Mouse (Mus musculus) Patski (cell line): Measurements from ENCODE around the gene Adamts12. TPM values are rescaled to one million over a fixed set of nuclear protein-coding genes. Genes with fewer than 3 reads are reported as not detected.

Experiments used
- ATAC-seq: fragments of 100-300 bp; one replicate; pipeline ENCODE4 v1.8.0; 2021
- CTCF ChIA-PET: fragments of 350-600 bp; sonication (Branson Sonifier 250); formaldehyde crosslinking; loops from one replicate; lab custom pipeline; 2022; ENCODE audit warnings: inconsistent platforms; lab: Charles Lee
- POLR2A ChIA-PET: fragments of 350-600 bp; sonication (Branson Sonifier 250); formaldehyde crosslinking; loops from one replicate; lab custom pipeline; 2022; ENCODE audit warnings: antibody characterized with exemption, inconsistent platforms; lab: Charles Lee
- DNase-seq: peaks from one replicate; pipeline ENCODE4 v3.0.0-alpha.2; 2011; ENCODE audit warnings: low read depth, low spot score
- H3K27me3 ChIP-seq: fragments of 371-371 bp; one replicate; pipeline ENCODE4 v1.5.1; 2021
- CTCF ChIP-seq: fragments of 100-300 bp; IDR thresholded peaks from one replicate; pipeline ENCODE4 v1.5.1; 2021
- in situ Hi-C: fragments of 300-500 bp; cut with MboI; formaldehyde crosslinking; loops from 3 replicates; pipeline ENCODE4 v1.11.1; 2018; ENCODE audit warnings: low pct_unique_long_range_greater_than_20kb, mixed read lengths
- polyA plus RNA-seq: library from polyadenylated mRNA; unstranded; gene quantifications from one replicate; pipeline ENCODE4 v1.2.3, GENCODE M21; 2021

The Adamts12 gene
- polyA plus RNA-seq, 1 experiment from 2014 or later: 0.36 TPM

DNA sequence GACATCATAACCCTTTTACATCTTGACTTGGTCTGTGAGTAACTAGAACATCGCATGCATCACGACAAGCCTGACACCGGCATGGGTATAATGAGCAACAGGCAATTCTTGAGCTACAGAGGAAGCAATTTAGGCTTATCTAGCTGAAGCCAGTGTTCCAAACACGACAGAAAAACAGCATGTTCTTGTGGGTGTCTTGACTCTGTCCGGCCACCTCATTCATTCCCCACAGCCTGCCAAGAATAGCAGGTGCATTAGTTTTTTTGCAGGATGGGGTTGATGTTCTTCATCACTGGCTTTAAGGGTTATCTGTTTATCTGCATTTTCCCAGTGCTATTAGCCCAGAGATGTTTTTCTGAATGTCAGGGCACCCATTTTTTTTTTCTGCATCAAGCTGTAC, 42.8 kb downstream of the Adamts12 start:
- no peak for TF ChIP-seq CTCF
- ChIA-PET POLR2A (no interaction called here), CTCF (no interaction called here)
- ATAC-seq (no peak), DNase-seq (no peak)
- peaks cover 8% of the 10 kb centered on the region for H3K27me3 ChIP-seq
- in situ Hi-C loops: no loop called here

GRCm38 (mm10) chr15:11114631-11115197, 50.1 kb downstream of the Adamts12 start:
- DNase-seq: no peak
- H3K27me3 ChIP-seq: peaks cover 5% of the 10 kb centered on the region
- ChIA-PET POLR2A (no interaction called here), CTCF (no interaction called here)
- TF ChIP-seq CTCF: no peak
- ATAC-seq: no peak
- in situ Hi-C loops: no loop called here

- in situ Hi-C loops: no loop called here
- DNase-seq (no peak), ATAC-seq (no peak)
- TF ChIP-seq CTCF: no peak
- POLR2A ChIA-PET: no interaction called here
- CTCF ChIA-PET: interaction anchor here (1.2 kb wide), 1 partner anchor 11 kb away, joined by 4 read pairs; no protein-coding TSS in a partner anchor
- peaks cover 2% of the 10 kb centered on the region for H3K27me3 ChIP-seq
These were observed 51.7 kb downstream of the Adamts12 start for GRCm38 (mm10) chr15:11116303-11116702.

DNA sequence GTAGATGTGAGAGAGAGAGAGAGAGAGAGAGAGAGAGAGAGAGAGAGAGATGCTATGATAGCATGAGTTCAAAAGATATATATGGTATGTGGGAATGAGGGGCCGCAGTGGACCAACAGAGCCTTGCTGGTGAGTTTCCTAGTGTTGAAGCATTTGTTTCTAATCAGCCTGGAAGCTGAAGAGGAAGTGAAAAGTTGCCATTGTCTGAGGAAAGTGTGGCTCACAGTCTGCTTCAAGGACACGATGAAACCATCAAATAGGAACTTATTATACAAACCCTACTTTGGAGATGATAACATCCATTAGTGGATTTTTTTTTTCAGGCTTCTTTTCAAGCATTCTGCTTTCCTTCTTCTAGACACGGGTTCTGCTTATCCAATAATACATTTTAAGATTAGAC, 52.3 kb downstream of the Adamts12 start:
- DNase-seq (no peak), ATAC-seq (no peak)
- no peak for TF ChIP-seq CTCF
- H3K27me3 ChIP-seq: no peaks in the 10 kb centered on the region
- ChIA-PET POLR2A (no interaction called here), CTCF (interaction anchor here (1.2 kb wide), 1 partner anchor 11 kb away, joined by 4 read pairs; no protein-coding TSS in a partner anchor)
- in situ Hi-C loops: no loop called here

- POLR2A ChIA-PET: no interaction called here
- TF ChIP-seq CTCF: no peak
- in situ Hi-C loops: no loop called here
- H3K27me3 ChIP-seq: peaks cover 3% of the 10 kb centered on the region
- peak; percentile 31 for ATAC-seq
- DNase-seq: peak; percentile 12
- CTCF ChIA-PET: no interaction called here
These were observed 53.8 kb downstream of the Adamts12 start for GRCm38 (mm10) chr15:11118371-11118770.

- ChIA-PET CTCF (no interaction called here), POLR2A (no interaction called here)
- TF ChIP-seq CTCF: no peak
- peaks cover 12% of the 10 kb centered on the region for H3K27me3 ChIP-seq
- ATAC-seq: no peak
- DNase-seq: no peak
- in situ Hi-C loops: no loop called here
These were observed 57.1 kb downstream of the Adamts12 start for GRCm38 (mm10) chr15:11121721-11122120.

DNA sequence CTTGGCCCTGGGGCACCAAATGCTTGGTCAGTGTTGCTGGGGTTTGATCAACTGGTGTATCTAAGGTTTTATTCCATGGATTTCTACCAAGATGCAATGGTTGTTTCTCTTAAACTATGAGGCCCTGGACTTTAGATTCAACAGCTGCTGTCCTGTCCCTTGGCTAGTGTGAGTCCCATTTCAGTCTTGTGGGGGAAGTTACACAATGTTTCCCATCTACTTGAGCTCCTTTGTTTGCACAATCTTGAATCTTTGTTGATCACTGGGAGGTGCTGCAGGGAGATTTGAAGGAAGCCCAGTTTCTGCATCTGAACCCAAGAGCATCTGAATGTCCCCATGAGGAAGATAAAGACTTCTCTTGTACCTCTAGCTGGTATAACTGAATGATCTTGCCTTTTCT, 60.8 kb downstream of the Adamts12 start:
- ChIA-PET CTCF (interaction anchor here (0.6 kb wide), 1 partner anchor 713 kb away, joined by 4 read pairs; no protein-coding TSS in a partner anchor), POLR2A (no interaction called here)
- DNase-seq: no peak
- in situ Hi-C loops: no loop called here
- no peak for ATAC-seq
- no peak for TF ChIP-seq CTCF
- H3K27me3 ChIP-seq: peaks cover 12% of the 10 kb centered on the region

GRCm38 (mm10) chr15:11128457-11128856, 63.9 kb downstream of the Adamts12 start:
- peaks cover 18% of the 10 kb centered on the region for H3K27me3 ChIP-seq
- ATAC-seq (no peak), DNase-seq (no peak)
- TF ChIP-seq CTCF: no peak
- ChIA-PET CTCF (no interaction called here), POLR2A (no interaction called here)
- in situ Hi-C loops: no loop called here

- POLR2A ChIA-PET: no interaction called here
- DNase-seq: no peak
- in situ Hi-C loops: no loop called here
- TF ChIP-seq CTCF: no peak
- peaks cover 19% of the 10 kb centered on the region for H3K27me3 ChIP-seq
- ATAC-seq: no peak
- CTCF ChIA-PET: no interaction called here
These were observed 68.3 kb downstream of the Adamts12 start for GRCm38 (mm10) chr15:11132586-11133558.

GRCm38 (mm10) chr15:11145581-11145980, 81.0 kb downstream of the Adamts12 start:
- ChIA-PET CTCF (interaction anchor here (1.1 kb wide), 1 partner anchor 9 kb away, joined by 5 read pairs; no protein-coding TSS in a partner anchor), POLR2A (no interaction called here)
- no peak for TF ChIP-seq CTCF
- DNase-seq (no peak), ATAC-seq (no peak)
- H3K27me3 ChIP-seq: no peaks in the 10 kb centered on the region
- in situ Hi-C loops: no loop called here

DNA sequence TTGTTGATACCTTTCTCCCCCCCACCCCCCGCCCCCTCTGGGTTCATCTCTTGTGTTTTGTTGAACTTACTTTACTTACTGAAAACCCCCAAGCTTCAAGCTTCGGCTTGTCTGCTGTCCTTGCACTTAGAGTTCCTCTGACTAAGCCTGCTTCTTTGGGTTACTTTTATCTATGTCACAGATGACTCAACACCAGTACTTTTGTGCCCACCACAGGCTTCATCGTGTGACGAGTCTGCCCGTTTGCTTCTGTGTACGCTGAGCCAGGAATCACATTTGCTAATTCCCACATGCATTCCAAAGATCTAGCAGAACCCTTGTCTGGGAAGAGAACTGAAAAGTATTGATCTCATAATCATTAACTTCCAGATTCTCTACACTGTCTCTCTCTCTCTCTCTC, 94.8 kb downstream of the Adamts12 start:
- CTCF ChIA-PET: no interaction called here
- H3K27me3 ChIP-seq: peaks cover 4% of the 10 kb centered on the region
- in situ Hi-C loops: no loop called here
- DNase-seq: no peak
- no peak for ATAC-seq
- POLR2A ChIA-PET: no interaction called here
- TF ChIP-seq CTCF: no peak
